Mouse (Mus musculus) brain, embryonic 14.5 days (tissue): ENCODE results near the gene Mipep.

ENCODE experiments used
- CTCF ChIP-seq: fragments of 200-500 bp; IDR thresholded peaks from 2 replicates; pipeline ENCODE4 v1.5.1; 2012; ENCODE audit warnings: inconsistent platforms, mild to moderate bottlenecking, moderate library complexity, borderline replicate concordance; ENCODE audit not compliant: insufficient read depth, insufficient read length; ENCODE audit errors: extremely low read depth
- POLR2A ChIP-seq: fragments of 200-500 bp; IDR thresholded peaks from 2 replicates; pipeline ENCODE4 v1.6.1; 2012; ENCODE audit warnings: mild to moderate bottlenecking, inconsistent platforms, borderline replicate concordance; ENCODE audit not compliant: poor library complexity, insufficient read depth, insufficient read length, severe bottlenecking; ENCODE audit errors: extremely low read depth

GRCm38 (mm10) chr14:60753801-60754126, 30.6 kb upstream of the Mipep start:
- no peak for TF ChIP-seq POLR2A
- no peak for TF ChIP-seq CTCF
